Mouse (Mus musculus): Measurements from ENCODE around the gene Zfp988.
"Not testable (repeated sequence)": the region's sequence is repeated elsewhere in the genome, so short reads cannot be mapped to it uniquely, and the experiment has no call there.

The Zfp988 gene

GRCm38 (mm10) chr4:147343042-147343908 is 37.8 kb downstream of the Zfp988 start:
- peak; percentile 5 for DNase-seq (ENCODE audit: low spot score)

DNA sequence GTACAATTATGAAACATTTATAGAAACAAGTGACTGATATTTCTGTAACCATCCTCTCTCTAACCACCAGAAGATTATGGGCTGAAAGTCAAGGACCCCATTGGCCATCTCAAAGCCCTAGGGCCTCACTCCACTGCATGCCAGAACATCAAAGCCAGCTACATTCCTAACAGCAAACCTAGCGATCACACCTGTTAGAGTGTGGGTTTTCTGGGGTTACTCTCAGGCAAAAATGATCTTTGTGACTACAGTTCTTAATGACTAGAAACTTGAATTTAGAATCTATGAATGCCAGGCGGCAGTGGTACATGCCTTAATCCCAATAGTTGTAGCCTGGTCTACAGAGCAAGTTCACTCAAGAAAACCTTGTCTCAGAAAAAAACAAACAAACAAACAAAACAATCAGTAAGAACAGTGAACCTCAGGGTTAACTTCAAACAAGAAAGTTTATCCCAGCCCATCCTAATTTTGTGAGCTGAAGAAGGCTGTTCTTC is 39.6 kb downstream of the Zfp988 start:
- not testable (repeated sequence) for DNase-seq (ENCODE audit: low spot score)

DNA sequence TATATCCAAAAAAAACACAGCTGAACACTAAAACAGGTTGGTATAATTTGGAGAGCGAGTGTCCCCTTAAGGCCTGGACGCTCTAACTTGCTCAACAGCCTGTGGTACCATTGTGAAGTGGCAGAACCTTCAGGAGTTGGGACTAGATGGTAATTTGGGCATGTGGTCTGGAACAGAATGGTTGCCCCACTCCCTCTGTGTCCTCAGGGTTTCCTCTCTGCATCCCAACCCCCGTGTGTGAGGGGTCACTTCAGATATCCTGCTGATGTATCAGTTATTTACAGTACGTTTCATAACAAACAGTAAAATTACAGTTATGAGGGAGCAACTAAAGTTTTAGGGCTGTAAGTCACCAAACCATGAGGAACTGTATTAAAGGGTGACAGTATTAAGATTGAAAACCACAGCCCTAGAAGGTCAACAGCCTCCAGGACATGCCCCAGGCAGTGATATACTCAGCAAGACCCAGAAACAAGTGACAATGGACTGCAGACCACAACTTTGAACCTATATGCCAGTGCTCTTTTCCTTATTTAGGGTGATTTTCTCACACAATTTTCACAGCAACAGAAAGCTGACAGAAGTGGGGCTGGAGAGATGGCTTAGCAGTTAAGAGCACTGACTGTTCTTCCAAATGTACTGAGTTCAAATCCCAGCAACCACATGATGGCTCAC is 41.0 kb downstream of the Zfp988 start:
- not testable (repeated sequence) for DNase-seq (ENCODE audit: low spot score)

DNA sequence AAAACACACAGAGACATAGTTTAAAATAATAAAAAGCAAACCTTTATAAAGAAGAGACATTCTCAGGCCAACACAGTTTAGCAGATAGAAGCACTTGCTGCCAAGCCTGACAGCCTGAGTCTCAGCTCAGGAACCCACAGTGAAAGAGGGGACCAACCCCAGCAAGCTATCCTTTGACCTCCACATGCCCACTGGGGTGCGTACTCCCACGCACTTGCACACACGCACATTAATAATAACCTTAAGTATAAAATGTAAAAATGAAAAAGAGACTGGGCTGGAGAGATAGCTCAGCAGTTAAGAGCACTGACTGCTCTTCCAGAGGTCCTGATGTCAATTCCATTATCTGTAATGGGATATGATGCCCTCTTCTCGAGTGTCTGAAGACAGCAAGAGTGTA is 41.8 kb downstream of the Zfp988 start:
- DNase-seq (ENCODE audit: low spot score) = not testable (repeated sequence)

DNA sequence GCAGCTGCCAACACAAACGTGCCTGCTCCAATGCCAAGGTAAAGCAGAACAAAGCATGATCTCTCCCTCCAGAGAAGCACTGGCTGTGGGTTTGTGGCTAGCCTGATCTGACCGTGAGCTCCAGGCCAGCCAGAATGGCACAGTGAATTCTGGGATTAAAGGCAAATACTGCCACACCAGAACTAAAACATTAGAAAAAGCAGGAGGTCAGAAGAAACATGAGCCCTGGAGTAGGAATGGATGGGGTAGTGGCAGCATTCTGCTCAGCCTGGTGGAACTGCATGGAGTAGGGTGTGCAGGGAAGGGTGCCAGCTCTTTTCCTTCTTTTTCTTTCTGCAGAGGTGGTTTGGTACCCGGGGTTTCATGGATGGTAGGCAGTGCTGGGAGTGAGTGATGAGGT is 42.4 kb downstream of the Zfp988 start:
- not testable (repeated sequence) for DNase-seq (ENCODE audit: low spot score)

DNA sequence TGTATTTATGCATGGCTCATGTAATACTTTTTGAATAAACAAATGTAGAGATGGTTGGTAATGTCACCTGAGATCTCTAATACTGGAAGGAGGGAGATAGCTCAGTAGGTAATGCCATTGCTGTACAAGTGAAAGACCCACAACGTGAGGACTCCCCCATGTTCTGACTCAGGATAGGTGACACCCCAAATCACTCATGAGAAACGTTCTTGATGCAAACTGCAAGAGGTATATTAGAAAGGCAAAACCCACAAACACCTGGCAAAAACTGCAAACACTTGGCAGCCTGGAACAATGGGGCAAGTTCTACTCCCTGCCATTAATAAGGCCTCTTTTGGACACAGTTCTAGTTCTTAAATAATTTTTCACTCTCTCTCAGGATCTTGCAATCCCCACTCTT is 42.9 kb downstream of the Zfp988 start:
- not testable (repeated sequence) for DNase-seq (ENCODE audit: low spot score)

DNA sequence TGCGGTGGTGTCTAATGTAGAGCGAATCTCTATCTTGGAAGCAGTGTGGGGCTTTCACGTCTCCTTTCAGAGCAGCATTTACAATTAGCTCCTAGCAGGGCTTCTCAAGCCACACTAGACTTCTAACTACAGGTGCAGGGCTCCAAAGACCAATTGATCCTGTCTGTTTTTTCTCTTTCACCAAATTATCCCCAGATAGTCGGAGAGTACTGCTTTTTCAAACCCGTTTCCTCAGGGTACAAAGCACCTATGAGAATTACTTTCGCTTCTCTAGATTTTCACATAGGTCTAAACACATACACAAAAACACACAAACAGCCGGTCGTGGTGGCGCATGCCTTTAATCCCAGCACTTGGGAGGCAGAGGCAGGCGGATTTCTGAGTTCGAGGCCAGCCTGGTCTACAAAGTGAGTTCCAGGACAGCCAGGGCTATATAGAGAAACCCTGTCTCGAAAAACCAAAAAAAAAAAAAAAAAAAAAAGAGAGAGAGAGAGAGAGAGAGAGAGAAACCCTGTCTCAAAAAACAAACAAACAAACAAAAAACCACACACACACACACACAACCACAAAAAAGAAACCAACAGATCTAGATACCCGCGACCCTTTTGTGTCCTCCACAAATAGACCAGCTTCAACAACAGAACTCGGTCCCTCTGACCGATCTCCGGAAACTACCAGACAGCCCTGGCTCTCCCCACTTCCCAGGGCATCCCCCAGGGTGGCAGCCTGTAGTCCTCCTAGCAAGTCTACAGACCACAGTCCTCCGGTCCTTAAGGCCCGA is 43.6 kb downstream of the Zfp988 start:
- not testable (repeated sequence) for DNase-seq (ENCODE audit: low spot score)

DNA sequence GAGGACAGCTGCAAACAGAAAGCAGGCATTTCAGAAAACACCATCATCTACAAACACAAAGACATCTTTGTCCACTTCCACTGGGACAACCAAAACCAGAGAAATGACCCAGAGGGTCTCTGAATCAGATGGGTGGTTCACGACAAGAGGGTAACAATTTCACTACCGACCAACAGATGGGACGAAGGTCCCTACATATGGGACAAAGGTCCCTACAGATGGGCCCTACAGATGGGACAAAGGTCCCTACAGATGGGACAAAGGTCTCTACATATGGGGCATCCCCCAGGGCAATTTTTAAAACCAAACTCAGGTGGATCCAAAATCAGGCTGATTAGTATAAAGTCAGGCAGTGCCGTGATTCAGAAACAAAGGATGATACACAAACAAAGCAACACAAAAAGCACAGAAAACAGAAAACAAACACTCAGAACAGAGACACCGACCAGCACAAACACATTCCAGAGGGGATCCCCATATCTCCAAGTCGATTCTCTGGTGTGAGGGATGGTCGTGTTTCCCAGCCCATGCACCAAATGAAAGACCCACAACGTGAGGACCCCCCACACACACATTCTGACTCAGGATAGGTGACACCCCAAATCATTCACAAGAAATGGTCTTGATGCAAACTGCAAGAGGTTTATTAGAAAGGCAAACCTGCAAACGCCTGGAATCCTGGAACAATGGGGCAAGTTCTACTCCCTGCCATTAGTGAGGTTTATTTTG is 44.4 kb downstream of the Zfp988 start:
- not testable (repeated sequence) for DNase-seq (ENCODE audit: low spot score)

- not testable (repeated sequence) for DNase-seq (ENCODE audit: low spot score)
Measured at GRCm38 (mm10) chr4:147350541-147350940, 45.1 kb downstream of the Zfp988 start.

DNA sequence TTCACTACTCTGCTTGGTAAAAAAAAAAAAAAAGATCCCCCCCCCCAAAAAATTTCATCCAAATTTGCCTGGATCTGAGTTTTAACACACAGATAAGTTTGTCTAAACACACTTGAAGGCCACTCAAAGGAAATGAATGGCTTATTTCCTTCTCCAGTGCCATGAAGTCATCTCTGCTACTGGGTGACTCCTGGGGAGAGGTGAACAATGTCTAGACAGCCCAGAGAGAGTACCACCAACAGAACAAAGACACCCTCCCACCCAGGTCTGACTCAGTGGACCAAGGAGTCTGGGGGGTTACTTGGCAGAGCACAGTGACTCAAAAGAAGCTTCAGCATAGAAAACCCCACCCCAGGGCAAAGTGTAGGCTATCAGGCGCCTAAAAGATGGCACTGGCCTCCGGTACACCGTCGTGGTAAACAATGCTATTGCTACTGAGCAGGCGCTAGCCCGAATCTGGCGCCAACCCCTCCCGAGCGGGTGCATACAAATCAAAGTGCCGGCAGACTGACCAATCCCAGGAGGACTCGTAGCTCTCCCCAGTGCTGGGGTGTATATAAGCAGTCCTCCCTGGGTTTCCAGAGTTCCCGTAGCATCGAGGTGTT is 46.0 kb downstream of the Zfp988 start:
- not testable (repeated sequence) for DNase-seq (ENCODE audit: low spot score)

GRCm38 (mm10) chr4:147353626-147354025 is 48.2 kb downstream of the Zfp988 start:
- not testable (repeated sequence) for DNase-seq (ENCODE audit: low spot score)

- not testable (repeated sequence) for DNase-seq (ENCODE audit: low spot score)
Measured at GRCm38 (mm10) chr4:147356042-147356441, 50.6 kb downstream of the Zfp988 start.

DNA sequence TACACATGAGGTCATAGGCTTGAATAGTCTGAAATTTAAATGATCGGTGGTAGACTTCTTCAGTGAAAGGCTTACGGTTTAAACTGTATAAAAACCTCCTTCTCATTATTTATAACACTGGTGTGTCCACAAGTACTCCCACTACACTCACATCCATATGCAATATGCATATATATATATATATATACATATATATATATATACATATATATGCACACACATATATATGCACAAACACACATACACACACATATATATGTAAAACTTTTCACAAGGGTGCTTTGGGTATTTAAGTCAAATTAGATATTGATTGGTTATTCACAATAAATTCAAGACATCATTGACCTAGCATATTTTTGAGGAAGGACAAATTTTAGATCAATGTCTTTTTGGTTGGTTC is 51.7 kb downstream of the Zfp988 start:
- DNase-seq (ENCODE audit: low spot score) = not testable (repeated sequence)

- DNase-seq (ENCODE audit: low spot score) = not testable (repeated sequence)
Measured at GRCm38 (mm10) chr4:147361003-147361402, 55.5 kb downstream of the Zfp988 start, which contains the start of gene Zfp978. TSS of gene Zfp978 (plus strand) at chr4:147361303.

GRCm38 (mm10) chr4:147361872-147362271 is 56.4 kb downstream of the Zfp988 start:
- DNase-seq (ENCODE audit: low spot score) = not testable (repeated sequence)

DNA sequence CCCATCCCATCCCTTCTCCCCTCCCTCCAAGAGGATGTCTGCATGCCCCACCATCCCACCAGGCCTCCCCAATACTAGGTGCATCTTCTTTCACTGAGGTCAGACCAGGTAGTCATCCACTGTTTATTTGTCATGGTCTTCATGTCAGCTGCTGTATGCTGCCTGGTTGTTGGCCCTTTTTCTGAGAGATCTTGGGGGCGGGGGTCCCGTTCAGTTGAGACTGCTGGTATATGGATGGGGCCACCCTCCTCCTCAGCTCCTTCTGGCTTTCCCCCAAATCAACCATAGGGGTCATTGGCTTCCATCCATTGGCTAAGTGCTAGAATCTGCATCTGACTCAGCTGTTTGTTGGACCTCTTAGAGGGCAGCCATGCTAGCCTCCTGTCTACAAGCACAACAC is 64.1 kb downstream of the Zfp988 start:
- not testable (repeated sequence) for DNase-seq (ENCODE audit: low spot score)

GRCm38 (mm10) chr4:147383199-147383598 is 77.7 kb downstream of the Zfp988 start:
- DNase-seq (ENCODE audit: low spot score) = not testable (repeated sequence)

Data from embryo, embryonic 10 days (tissue).